Mouse (Mus musculus): ENCODE results near the gene Pex11b. TPM values are rescaled to one million over a fixed set of nuclear protein-coding genes. Genes with fewer than 3 reads are reported as not detected.
A peak's percentile ranks its signal among the peaks of the same experiment; 100 is the strongest.

The Pex11b gene
- polyA plus RNA-seq, 1 experiment: 62.3 TPM

DNA sequence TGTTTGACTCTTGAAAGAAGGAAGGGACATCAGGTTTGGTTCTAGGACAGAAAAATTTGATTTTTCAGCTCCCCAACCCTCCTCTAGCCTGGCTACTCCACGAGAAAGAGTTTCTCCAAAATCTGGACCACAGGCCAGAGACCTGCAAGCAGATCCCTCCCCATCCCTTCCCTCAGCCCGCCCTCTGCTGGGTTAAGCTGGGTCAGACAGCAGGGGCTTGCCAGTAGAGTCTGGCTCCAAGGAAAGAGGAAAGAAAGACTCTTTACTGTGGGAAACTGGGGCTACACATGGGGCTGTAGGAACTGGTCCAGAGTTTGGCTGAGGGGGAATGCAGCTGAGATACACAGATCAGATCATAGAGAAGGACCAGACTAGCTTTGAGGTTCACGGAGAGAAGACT is 57.3 kb downstream of the Pex11b start:
- TF ChIP-seq CTCF (IDR thresholded peaks at IDR 0.05; ENCODE audit: borderline replicate concordance, insufficient read depth, low read depth, low read length) (0 out of 2 replicates have a peak, but pooled peaks have one; percentile 13), POLR2A (IDR thresholded peaks at IDR 0.05; ENCODE audit: borderline replicate concordance, insufficient read depth, low read length) (no peak)
- 19% methylated on average over 3 of the region's 3 CpGs for WGBS
- Histone ChIP-seq H3K4me3 (replicated peaks; ENCODE audit: insufficient read depth, low read depth, low read length) (no peak overlapping the region), H3K27me3 (ENCODE audit: control insufficient read depth, insufficient read depth, low read length) (no peaks in the 10 kb centered on the region; the same call in 1 of the 2 replicates), H3K27ac (ENCODE audit: insufficient read depth, low read length) (no peak overlapping the region), H3K4me1 (ENCODE audit: control insufficient read depth, insufficient read depth, low read length) (no peaks in the 10 kb centered on the region)
- no peak for DNase-seq

DNA sequence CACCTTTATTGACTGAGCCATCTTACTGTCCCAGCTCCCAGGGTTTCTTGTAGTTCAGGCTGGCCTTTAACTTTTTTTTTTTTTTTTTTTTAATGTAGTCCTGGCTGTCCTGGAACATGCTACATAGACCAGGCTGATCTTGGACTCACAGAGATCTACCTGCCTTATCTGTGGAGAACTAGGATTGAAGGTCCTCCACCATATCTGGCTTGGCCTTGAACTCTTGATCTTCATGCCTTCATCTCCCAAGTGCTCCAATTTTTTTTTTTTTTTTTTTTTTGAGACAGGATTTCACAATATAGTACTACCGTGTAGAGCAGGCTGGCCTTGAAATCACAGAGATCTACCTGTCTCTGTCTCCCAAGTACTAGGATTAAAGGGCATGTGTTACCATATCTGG is 58.4 kb downstream of the Pex11b start:
- 91% methylated on average over 1 of the region's 1 CpGs for WGBS
- no peak for TF ChIP-seq CTCF (IDR thresholded peaks at IDR 0.05; ENCODE audit: borderline replicate concordance, insufficient read depth, low read depth, low read length)
- no peak for TF ChIP-seq POLR2A (IDR thresholded peaks at IDR 0.05; ENCODE audit: borderline replicate concordance, insufficient read depth, low read length)

More for the DNA sequence above, 58.4 kb downstream of the Pex11b start:
- DNase-seq: no peak
- no peaks in the 10 kb centered on the region; the same call in 1 of the 2 replicates for H3K27me3 ChIP-seq (ENCODE audit: control insufficient read depth, insufficient read depth, low read length)
- no peak overlapping the region for H3K4me3 ChIP-seq (replicated peaks; ENCODE audit: insufficient read depth, low read depth, low read length)
- H3K4me1 ChIP-seq (ENCODE audit: control insufficient read depth, insufficient read depth, low read length): 0 out of 2 replicates have a peak, but pooled peaks cover 3% of the 10 kb centered on the region
- no peak overlapping the region for H3K27ac ChIP-seq (ENCODE audit: insufficient read depth, low read length)

Other genes with a start within 250 kb of the Pex11b start
- gene BC107364, start 183.1 kb upstream of the Pex11b start, polyA plus RNA-seq (2012; rRNA removed): not detected in 2 replicates
- gene Hfe2, start 110.2 kb upstream of the Pex11b start, polyA plus RNA-seq (2012; rRNA removed): 0.21 and 0.41 TPM in 2 replicates
- 15.2 and 21.9 TPM in 2 replicates for gene Txnip, start 77.4 kb upstream of the Pex11b start, polyA plus RNA-seq (2012; rRNA removed)
- not detected in 2 replicates for gene Gm16253, start 58.4 kb upstream of the Pex11b start, polyA plus RNA-seq (2012; rRNA removed)
- gene Polr3gl, start 41.2 kb upstream of the Pex11b start, polyA plus RNA-seq (2012; rRNA removed): 53.1 and 55.5 TPM in 2 replicates
- 53.2 and 58.1 TPM in 2 replicates for gene Ankrd34a, start 38.7 kb upstream of the Pex11b start, polyA plus RNA-seq (2012; rRNA removed)
- gene Lix1l, start 34.2 kb upstream of the Pex11b start, polyA plus RNA-seq (2012; rRNA removed): 23.9 and 24.7 TPM in 2 replicates
- 44.6 and 45.4 TPM in 2 replicates for gene Rbm8a, start 5.4 kb upstream of the Pex11b start, polyA plus RNA-seq (2012; rRNA removed)
- gene Gm42957, start 98 bp downstream of the Pex11b start, polyA plus RNA-seq (2012; rRNA removed): 0.16 and 0.21 TPM in 2 replicates
- 4.7 and 5.1 TPM in 2 replicates for gene Itga10, start 10.2 kb downstream of the Pex11b start, polyA plus RNA-seq (2012; rRNA removed)
- 9.4 and 11.6 TPM in 2 replicates for gene Ankrd35, start 34.8 kb downstream of the Pex11b start, polyA plus RNA-seq (2012; rRNA removed)
- gene Pias3, start 61.0 kb downstream of the Pex11b start, polyA plus RNA-seq (2012; rRNA removed): 38.6 and 41.9 TPM in 2 replicates
- gene Nudt17, start 73.2 kb downstream of the Pex11b start, polyA plus RNA-seq (2012; rRNA removed): 11.8 and 14.3 TPM in 2 replicates
- 42.9 and 47.1 TPM in 2 replicates for gene Polr3c, start 92.3 kb downstream of the Pex11b start, polyA plus RNA-seq (2012; rRNA removed)
- gene Rnf115, start 92.3 kb downstream of the Pex11b start, polyA plus RNA-seq (2012; rRNA removed): 57.0 and 58.8 TPM in 2 replicates
- 0.03 TPM in 1 of 2 replicates, not detected in the other for gene Pdzk1, start 193.9 kb downstream of the Pex11b start, polyA plus RNA-seq (2012; rRNA removed)
- gene Cd160, start 194.0 kb downstream of the Pex11b start, polyA plus RNA-seq (2012; rRNA removed): not detected in 2 replicates

Data from cerebellum, adult 2 months (tissue).